Mouse (Mus musculus) CD4-positive, CD25-positive, alpha-beta regulatory T cell, adult 2 months (primary cell): ENCODE measurements around the gene Trip11.
A peak's percentile ranks its signal among the peaks of the same experiment; 100 is the strongest.

ENCODE experiments used
- DNase-seq: peaks from one replicate; pipeline ENCODE4 v3.0.0-alpha.2; 2012; ENCODE audit warnings: low read depth, low spot score

The Trip11 gene

DNA sequence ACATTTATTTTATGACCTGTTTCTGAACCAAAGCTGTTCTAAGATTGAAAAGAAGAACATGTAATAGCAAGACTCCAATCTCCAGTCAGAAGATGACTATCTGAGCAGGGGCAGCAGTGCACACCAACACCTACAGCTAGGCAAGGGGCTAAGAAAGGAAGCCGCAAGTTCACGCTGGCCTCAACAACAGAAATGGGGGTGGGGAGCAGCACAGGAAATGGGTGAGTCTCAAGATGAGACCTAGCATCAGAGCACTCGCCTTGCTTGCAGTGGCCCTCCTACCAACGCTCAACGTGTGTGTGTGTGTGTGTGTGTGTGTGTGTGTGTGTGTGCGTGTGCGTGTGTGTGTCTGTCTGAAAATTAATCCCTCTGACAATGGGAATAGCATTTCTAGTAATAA is 16.0 kb downstream of the Trip11 start:
- peak; percentile 85 for DNase-seq

DNA sequence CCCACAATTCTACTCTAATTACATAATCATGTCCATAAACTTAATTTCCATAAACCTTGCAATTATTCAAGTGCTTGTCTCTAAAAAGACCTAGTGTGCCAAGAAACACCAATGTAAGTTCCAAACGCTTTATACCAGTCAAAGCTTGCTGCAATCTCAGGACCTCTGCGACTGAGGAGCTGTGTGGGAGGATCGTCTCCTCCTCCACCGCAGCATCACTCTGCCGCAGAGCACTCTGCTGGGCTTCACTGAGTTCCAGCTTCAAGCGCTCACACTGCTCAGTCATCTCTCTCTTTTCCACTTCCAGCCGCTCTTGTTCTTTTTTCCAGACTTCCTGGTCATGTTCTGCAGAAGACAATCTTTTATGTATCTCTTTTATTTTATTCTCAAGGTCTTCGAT is 19.8 kb downstream of the Trip11 start:
- no peak for DNase-seq

GRCm38 (mm10) chr12:101892832-101893231 is 20.2 kb downstream of the Trip11 start:
- no peak for DNase-seq

GRCm38 (mm10) chr12:101891066-101891465 is 22.0 kb downstream of the Trip11 start:
- DNase-seq = no peak

DNA sequence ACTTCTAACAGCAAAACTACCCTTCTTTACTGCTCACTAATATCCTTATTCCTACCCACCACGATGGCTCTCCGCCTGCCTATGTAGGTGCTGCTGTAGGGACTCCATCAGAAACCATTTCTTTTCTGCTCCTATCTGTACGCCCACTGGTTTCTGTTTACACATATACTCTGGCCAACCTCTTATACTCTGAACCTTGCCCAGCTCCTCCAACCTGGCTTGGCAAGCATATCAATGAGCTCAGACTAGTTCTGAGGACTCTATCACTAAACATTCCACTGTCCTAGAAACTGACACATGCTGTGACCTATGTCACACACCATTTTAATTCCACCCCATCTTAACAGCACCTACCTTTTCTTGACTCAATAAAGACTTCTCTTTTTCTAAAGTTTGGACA is 23.7 kb downstream of the Trip11 start:
- DNase-seq = no peak

DNA sequence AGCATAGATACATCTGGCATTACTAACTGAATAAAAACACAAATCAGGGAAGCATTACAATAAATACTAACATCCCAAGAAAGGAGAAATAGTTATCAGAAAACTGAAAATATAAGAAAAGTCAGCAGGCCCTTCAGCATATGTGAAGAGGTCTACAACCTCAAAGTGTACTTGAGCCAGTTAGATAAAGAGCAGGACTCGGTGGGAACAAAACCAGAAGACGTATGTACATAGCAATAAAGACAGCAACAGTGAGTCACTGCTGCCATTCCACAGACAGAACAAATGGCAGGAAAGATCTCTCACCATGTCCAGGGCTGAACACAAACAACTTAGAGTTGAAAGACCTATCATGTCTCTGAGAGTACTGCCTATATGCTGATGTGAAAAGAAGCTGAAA is 24.8 kb downstream of the Trip11 start:
- DNase-seq = no peak

DNA sequence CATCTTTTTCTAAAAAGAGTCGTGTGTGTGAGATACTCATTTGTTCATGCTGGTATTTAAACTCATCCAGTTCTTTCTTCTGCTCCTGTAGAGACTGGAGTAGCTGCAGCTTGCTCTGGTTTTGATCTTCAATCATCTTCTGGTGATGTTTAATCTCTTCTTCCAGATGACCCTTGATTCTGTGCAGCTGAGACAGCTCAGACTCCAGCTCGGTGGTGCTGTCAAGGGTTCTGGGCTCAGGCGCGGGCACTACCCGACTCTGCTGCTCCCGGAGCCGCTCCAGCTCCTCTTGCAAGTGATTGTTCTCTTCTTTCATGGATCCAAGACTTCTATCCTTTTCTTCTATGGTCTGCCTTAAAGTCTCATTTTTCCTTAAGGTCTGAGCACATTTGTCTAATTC is 28.1 kb downstream of the Trip11 start:
- DNase-seq = no peak

DNA sequence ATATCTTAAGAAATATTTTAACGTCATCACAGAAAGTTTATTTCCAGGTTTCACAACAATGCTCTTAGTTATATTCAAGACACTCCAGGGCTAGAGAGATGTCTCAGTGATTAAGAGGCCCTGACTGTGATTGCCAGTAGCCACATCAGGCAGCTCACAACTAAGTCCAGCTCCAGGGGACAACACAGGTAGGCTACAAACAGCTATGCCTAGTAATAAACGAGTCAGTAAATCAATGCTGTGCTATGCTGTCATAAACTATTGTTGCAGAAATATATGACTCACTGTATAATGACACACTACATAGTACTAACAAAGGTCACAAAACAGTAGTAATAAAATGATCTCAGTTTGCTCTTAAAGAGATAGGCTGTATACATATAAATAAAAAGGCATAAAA is 36.7 kb downstream of the Trip11 start:
- no peak for DNase-seq

DNA sequence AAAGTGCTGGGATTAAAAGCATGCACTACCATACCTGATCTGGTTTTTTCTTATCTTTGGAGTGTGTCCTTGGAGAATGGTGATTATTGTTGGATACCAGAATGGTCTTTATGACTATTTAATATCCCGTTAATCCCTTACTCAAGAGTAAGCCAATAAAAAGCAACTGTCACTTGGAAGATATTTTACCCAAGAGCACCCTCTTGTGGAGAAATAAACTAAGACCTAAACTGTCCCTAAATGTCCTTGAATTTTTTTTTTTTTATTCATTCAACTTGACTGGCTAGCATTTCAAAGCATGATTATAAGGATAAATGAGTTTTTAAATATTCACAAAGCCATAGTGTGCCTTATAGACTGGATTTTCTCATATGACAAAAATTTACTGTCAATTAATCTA is 38.0 kb downstream of the Trip11 start:
- peak; percentile 53 for DNase-seq

DNA sequence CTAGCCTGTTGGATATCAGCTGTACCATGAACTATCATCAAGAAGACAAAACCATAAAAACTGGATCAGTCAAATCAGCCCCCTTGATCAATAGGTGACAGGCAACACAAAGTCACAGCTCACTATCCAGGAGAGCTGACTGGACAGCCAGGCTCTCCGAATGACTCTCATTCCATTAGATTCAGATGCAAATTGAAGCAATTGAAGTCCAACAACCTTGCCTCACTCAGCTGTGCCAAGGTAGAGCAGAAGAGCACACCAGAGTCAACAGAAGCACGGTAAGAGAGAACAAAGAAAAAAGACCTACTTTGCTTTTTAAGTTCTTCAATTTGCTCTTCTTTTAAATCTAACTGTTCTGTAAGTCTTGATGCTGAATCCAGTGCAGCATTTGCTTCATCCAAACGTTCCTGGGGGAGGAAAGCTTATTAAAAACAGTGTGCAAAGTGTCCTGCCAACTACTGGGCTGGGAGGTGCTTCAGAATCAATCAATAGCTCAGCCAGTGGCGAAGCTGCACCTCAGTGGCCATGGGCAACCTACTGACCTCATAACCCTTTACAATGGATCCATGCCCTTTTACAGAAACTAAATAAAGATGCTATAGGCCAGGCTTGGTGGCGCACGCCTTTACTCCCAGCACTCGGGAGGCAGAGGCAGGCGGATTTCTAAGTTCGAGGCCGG is 50.6 kb downstream of the Trip11 start:
- DNase-seq = no peak

- no peak for DNase-seq
Observed at GRCm38 (mm10) chr12:101860256-101860655, 52.8 kb downstream of the Trip11 start.

DNA sequence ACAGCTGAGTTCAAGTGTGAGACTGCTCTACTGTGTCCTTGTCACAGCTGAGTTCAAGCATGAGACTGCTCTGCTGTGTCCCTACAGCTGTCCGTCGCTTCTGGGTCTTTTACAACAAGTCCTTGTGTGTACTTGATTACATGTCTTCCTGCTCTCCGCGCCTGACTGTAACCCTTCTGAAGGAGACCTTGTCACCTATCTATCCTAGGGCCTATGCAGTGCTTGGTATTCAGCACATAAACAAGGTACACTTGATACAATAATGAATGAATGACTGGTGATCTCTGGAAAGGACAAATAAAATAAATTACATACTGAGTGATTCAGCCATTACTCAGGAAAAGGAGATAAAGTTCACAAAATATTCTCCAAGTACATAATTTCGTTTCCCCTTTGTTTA is 55.1 kb downstream of the Trip11 start:
- no peak for DNase-seq

DNA sequence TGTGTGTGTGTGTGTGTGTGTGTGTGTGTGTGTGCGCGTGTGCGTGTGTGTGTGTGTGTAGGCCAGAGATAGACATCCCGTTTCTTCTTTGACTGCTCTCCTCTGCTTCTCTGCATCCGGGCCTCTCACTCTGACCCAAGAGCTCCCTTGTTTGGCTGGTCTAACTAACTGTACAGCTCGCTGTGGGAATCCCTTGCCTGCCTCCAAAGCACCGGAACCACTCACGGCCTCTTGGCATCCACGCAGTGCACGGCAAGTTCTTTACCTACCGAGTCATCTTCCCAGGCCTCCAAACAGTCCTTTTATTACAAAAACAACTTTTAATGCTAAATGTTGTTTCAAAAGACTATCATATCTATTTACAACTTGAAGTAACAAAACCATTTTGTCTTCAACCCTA is 58.7 kb downstream of the Trip11 start:
- no peak for DNase-seq

GRCm38 (mm10) chr12:101851846-101852564 is 61.1 kb downstream of the Trip11 start:
- no peak for DNase-seq

- DNase-seq = no peak
Observed at GRCm38 (mm10) chr12:101851314-101851713, 61.8 kb downstream of the Trip11 start.

DNA sequence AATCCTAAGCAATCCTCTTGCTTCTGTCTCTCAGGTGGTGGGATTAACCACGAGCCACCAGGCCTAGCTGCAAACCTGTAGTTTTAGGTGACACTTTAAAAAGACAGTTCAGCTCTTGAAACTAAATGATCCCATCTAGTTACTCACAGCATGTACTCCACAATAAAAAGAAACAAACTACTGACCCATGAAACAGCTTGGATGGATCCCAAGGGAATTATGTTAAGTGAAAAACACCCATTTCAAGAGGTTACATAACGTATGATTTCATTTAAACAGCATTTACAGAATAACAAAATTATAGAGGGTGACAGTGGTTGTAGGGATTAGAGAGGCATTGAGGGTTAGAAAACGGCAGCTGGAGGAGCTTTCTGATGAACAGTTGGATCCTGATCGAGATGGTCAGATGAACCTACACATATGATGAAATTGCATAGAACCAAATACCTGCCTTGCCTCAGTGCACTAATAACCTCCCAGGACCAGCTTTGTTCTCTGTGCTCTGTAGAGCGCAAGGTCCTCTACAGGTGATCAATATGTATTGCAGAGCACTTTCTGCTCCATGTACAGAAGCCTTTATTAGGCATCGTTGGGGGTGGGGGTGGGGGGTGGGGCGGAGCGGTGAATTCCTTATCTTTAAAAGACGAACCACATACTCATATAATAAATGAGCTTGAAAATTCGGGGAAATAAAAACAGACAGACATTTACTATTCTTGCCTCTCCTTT is 76.4 kb downstream of the Trip11 start:
- no peak for DNase-seq

DNA sequence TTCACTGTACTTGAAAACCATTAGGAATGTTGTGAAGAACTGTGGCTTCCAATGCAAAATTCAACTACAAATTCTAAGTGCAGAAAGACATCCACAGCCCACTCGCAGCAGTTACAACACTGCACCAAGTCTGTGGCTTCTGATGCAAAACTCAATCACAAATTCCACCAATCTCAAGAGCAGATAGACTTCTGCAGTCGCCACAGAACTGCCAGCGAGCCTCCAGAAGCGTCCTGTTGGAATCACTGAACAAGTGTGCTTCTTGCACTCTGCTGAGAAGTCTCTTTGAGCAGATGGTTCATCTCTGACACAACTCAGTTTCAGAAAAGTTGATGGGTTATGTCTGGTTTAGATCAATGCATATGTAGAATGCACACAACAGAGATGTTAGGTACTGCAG is 78.4 kb downstream of the Trip11 start:
- no peak for DNase-seq

DNA sequence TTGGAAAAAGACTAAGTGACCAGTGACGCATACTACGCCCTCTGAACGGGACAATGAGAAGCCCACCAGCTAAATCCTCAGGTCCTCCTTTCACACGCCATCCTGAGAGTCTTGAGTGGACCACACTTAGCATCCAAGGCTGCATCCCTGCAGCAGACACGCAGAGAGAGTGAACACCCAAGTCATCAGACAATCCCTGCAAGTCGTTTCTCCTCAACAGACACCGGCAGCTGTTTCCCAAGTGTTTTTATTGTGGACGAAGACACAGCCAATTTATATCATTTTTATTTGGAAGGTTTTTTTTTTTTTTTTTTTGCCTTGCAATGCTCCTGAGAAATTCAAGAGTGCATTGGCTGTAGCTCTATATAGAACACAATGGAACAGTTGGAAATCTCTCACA is 79.3 kb downstream of the Trip11 start:
- no peak for DNase-seq

DNA sequence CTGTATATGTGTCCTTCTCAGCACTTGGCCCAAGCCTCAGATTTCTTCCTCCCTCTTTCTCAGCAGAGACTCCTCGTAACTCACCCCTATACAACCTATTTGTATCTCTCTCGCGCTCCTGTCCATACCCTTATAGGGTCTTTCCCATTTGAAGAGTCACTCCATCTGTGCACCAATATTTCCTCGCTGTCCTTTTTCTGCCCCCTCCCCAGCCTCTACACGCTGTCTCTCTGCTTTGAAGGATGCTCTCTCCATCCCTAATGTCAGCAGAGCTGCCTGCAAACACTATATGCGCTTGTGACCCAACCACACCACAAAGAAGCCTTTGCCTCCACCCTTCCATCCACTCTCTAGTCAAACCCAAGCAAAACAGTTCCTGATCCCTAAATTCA is 80.0 kb downstream of the Trip11 start:
- no peak for DNase-seq

- DNase-seq = no peak
Observed at GRCm38 (mm10) chr12:101832179-101833114, 80.6 kb downstream of the Trip11 start.

GRCm38 (mm10) chr12:101831221-101831620 is 81.8 kb downstream of the Trip11 start:
- DNase-seq = no peak

DNA sequence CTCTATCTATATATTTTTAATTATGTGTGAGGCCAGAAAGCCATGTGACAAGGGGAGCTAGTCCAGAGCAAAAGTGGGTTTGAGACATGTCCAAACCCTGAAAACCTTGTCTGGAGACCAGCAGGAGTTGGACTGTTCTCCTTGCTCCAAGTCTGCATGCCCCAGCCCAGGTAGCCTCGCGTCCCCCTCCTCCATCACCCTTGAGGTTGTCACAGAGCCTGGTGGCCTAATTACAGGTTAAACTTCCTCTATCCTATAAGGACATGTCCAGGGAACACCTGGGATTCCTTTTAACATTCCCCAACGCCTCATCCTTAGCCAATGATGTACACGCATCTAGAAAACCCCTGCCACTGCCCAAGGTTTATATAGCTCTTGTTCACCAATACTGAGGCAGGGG is 89.9 kb downstream of the Trip11 start:
- no peak for DNase-seq
